Mouse (Mus musculus) brain, embryonic 14.5 days (tissue): ENCODE data around the gene D13Ertd608e.
"Not testable (repeated sequence)": the region's sequence is repeated elsewhere in the genome, so short reads cannot be mapped to it uniquely, and the experiment has no call there.

Experiments used
- CTCF ChIP-seq: fragments of 200-500 bp; IDR thresholded peaks from 2 replicates; pipeline ENCODE4 v1.5.1; 2012; ENCODE audit warnings: inconsistent platforms, mild to moderate bottlenecking, moderate library complexity, borderline replicate concordance; ENCODE audit not compliant: insufficient read depth, insufficient read length; ENCODE audit errors: extremely low read depth
- POLR2A ChIP-seq: fragments of 200-500 bp; IDR thresholded peaks from 2 replicates; pipeline ENCODE4 v1.6.1; 2012; ENCODE audit warnings: mild to moderate bottlenecking, inconsistent platforms, borderline replicate concordance; ENCODE audit not compliant: poor library complexity, insufficient read depth, insufficient read length, severe bottlenecking; ENCODE audit errors: extremely low read depth

DNA sequence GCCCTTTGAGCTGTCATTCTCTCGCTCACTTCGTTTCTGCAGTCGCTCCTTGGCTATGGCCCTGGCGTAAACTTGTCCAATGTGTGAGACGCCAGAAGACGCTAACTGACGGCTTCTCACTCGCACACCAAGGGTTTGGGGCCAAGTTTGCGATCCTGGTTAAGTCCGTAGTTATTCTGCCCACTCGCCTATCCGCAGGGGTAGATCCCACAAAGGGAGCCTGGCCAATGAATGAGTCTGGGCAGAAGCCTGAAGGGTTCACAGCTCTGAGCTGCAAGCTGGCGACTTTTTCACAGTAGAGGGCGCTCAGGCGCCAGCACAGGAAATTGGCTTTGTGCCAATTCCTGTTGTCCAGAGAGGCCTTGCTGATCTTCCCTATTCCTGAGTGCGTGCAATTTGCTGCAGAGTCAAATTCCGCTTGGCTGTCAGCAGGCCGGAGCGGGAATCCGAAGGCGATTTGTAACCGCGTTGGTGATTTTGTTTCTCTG, 562 bp downstream of the D13Ertd608e start:
- TF ChIP-seq POLR2A = not testable (repeated sequence)
- peak; percentile 30; the same call in 1 of the 2 replicates for TF ChIP-seq CTCF
